Mouse (Mus musculus): ENCODE results near the gene Rhot2. TPM values are rescaled to one million over a fixed set of nuclear protein-coding genes. Genes with fewer than 3 reads are reported as not detected.

The Rhot2 gene
- polyA plus RNA-seq, 1 experiment from 2014 or later = 29.0 TPM

GRCm38 (mm10) chr17:25835301-25835700, 9.3 kb downstream of the Rhot2 start:
- H3K4me3 ChIP-seq = peak overlapping the region; percentile 86
- H3K27me3 ChIP-seq (ENCODE audit: insufficient read depth, poor library complexity, severe bottlenecking) = no peaks in the 10 kb centered on the region
- no peaks in the 10 kb centered on the region for H3K9me3 ChIP-seq
- DNase-seq (ENCODE audit: low spot score) = no peak
- 96% methylated on average over 7 of the region's 7 CpGs for WGBS
- H3K4me1 ChIP-seq = peaks cover 77% of the 10 kb centered on the region
- peaks cover 59% of the 10 kb centered on the region for H3K36me3 ChIP-seq
- no peak overlapping the region for H3K27ac ChIP-seq

GRCm38 (mm10) chr17:25834595-25835222, 9.9 kb downstream of the Rhot2 start:
- peaks cover 59% of the 10 kb centered on the region for H3K36me3 ChIP-seq
- 89% methylated on average over 12 of the region's 12 CpGs for WGBS
- DNase-seq (ENCODE audit: low spot score) = no peak

GRCm38 (mm10) chr17:25833961-25834594, 10.6 kb downstream of the Rhot2 start:
- WGBS = 46% methylated on average over 6 of the region's 6 CpGs
- H3K9me3 ChIP-seq = no peaks in the 10 kb centered on the region
- DNase-seq (ENCODE audit: low spot score) = no peak
- H3K4me1 ChIP-seq = peaks cover 76% of the 10 kb centered on the region
- H3K36me3 ChIP-seq = peaks cover 54% of the 10 kb centered on the region
- peak overlapping the region; percentile 98 for H3K27ac ChIP-seq
- peak overlapping the region; percentile 86 for H3K4me3 ChIP-seq
- H3K27me3 ChIP-seq (ENCODE audit: insufficient read depth, poor library complexity, severe bottlenecking) = no peaks in the 10 kb centered on the region

More at GRCm38 (mm10) chr17:25834595-25835222, 9.9 kb downstream of the Rhot2 start:
- no peaks in the 10 kb centered on the region for H3K27me3 ChIP-seq (ENCODE audit: insufficient read depth, poor library complexity, severe bottlenecking)
- H3K4me1 ChIP-seq = peaks cover 78% of the 10 kb centered on the region
- H3K9me3 ChIP-seq = no peaks in the 10 kb centered on the region
- H3K4me3 ChIP-seq = peak overlapping the region; percentile 86
- H3K27ac ChIP-seq = peak overlapping the region; percentile 98

- under 1% methylated on average over 24 of the region's 24 CpGs for WGBS
- peak; percentile 98 for DNase-seq (ENCODE audit: low spot score)
- Histone ChIP-seq H3K4me1 (peaks cover 84% of the 10 kb centered on the region), H3K9me3 (no peaks in the 10 kb centered on the region), H3K4me3 (peak within 1 kb of the TSS; percentile 86), H3K36me3 (peaks cover 48% of the 10 kb centered on the region), H3K27ac (peak within 1 kb of the TSS; percentile 98), H3K27me3 (ENCODE audit: insufficient read depth, poor library complexity, severe bottlenecking) (no peaks in the 10 kb centered on the region)
Observed at GRCm38 (mm10) chr17:25833291-25833663, 11.4 kb downstream of the Rhot2 start, which contains the start of gene Stub1. Gene Stub1 (minus strand): TSS chr17:25833404.

GRCm38 (mm10) chr17:25832436-25833290, 12.0 kb downstream of the Rhot2 start:
- Histone ChIP-seq H3K4me3 (peak overlapping the region; percentile 86), H3K27me3 (ENCODE audit: insufficient read depth, poor library complexity, severe bottlenecking) (no peaks in the 10 kb centered on the region), H3K27ac (peak overlapping the region; percentile 98), H3K36me3 (peaks cover 48% of the 10 kb centered on the region), H3K9me3 (no peaks in the 10 kb centered on the region), H3K4me1 (peaks cover 84% of the 10 kb centered on the region)
- WGBS = under 1% methylated on average over 77 of the region's 77 CpGs
- DNase-seq (ENCODE audit: low spot score) = peak; percentile 100

- DNase-seq (ENCODE audit: low spot score) = no peak
- Histone ChIP-seq H3K27ac (peak overlapping the region; percentile 98), H3K9me3 (no peaks in the 10 kb centered on the region), H3K4me3 (peak overlapping the region; percentile 86), H3K4me1 (peaks cover 84% of the 10 kb centered on the region), H3K27me3 (ENCODE audit: insufficient read depth, poor library complexity, severe bottlenecking) (no peaks in the 10 kb centered on the region), H3K36me3 (peaks cover 57% of the 10 kb centered on the region)
- WGBS = 53% methylated on average over 21 of the region's 21 CpGs
Observed at GRCm38 (mm10) chr17:25831451-25832281, 13.0 kb downstream of the Rhot2 start.

GRCm38 (mm10) chr17:25830806-25831431, 13.7 kb downstream of the Rhot2 start:
- H3K9me3 ChIP-seq = no peaks in the 10 kb centered on the region
- no peak overlapping the region for H3K27ac ChIP-seq
- 89% methylated on average over 14 of the region's 14 CpGs for WGBS
- DNase-seq (ENCODE audit: low spot score) = no peak
- peak overlapping the region; percentile 86 for H3K4me3 ChIP-seq
- H3K36me3 ChIP-seq = peaks cover 60% of the 10 kb centered on the region
- peaks cover 84% of the 10 kb centered on the region for H3K4me1 ChIP-seq
- H3K27me3 ChIP-seq (ENCODE audit: insufficient read depth, poor library complexity, severe bottlenecking) = no peaks in the 10 kb centered on the region

GRCm38 (mm10) chr17:25830200-25830753, 14.4 kb downstream of the Rhot2 start:
- no peaks in the 10 kb centered on the region for H3K27me3 ChIP-seq (ENCODE audit: insufficient read depth, poor library complexity, severe bottlenecking)
- peaks cover 60% of the 10 kb centered on the region for H3K36me3 ChIP-seq
- peak overlapping the region; percentile 86 for H3K4me3 ChIP-seq
- H3K4me1 ChIP-seq = peaks cover 84% of the 10 kb centered on the region
- no peak for DNase-seq (ENCODE audit: low spot score)
- no peaks in the 10 kb centered on the region for H3K9me3 ChIP-seq
- whole genome bisulfite sequencing = 87% methylated on average over 4 of the region's 4 CpGs
- H3K27ac ChIP-seq = 0 out of 2 replicates have a peak overlapping the region, but pooled peaks have one; percentile 31

- peaks cover 84% of the 10 kb centered on the region for H3K4me1 ChIP-seq
- peak overlapping the region; percentile 93 for H3K27ac ChIP-seq
- no peak for DNase-seq (ENCODE audit: low spot score)
- WGBS = 37% methylated on average over 8 of the region's 8 CpGs
- no peaks in the 10 kb centered on the region for H3K9me3 ChIP-seq
- peak overlapping the region; percentile 86 for H3K4me3 ChIP-seq
- H3K27me3 ChIP-seq (ENCODE audit: insufficient read depth, poor library complexity, severe bottlenecking) = no peaks in the 10 kb centered on the region
- H3K36me3 ChIP-seq = peaks cover 55% of the 10 kb centered on the region
Observed at GRCm38 (mm10) chr17:25829558-25830017, 15.1 kb downstream of the Rhot2 start.

- DNase-seq (ENCODE audit: low spot score) = peak; percentile 94
- peaks cover 55% of the 10 kb centered on the region for H3K36me3 ChIP-seq
- H3K9me3 ChIP-seq = no peaks in the 10 kb centered on the region
- no peaks in the 10 kb centered on the region for H3K27me3 ChIP-seq (ENCODE audit: insufficient read depth, poor library complexity, severe bottlenecking)
- WGBS = under 1% methylated on average over 32 of the region's 32 CpGs
- peak within 1 kb of the TSS; percentile 86 for H3K4me3 ChIP-seq
- peak within 1 kb of the TSS; percentile 93 for H3K27ac ChIP-seq
- peaks cover 84% of the 10 kb centered on the region for H3K4me1 ChIP-seq
Observed at GRCm38 (mm10) chr17:25828712-25829557, 15.7 kb downstream of the Rhot2 start, which contains the start of gene Jmjd8. Gene Jmjd8 (plus strand): TSS chr17:25828867.

- no peaks in the 10 kb centered on the region for H3K27me3 ChIP-seq (ENCODE audit: insufficient read depth, poor library complexity, severe bottlenecking)
- no peak for DNase-seq (ENCODE audit: low spot score)
- peaks cover 55% of the 10 kb centered on the region for H3K36me3 ChIP-seq
- H3K4me1 ChIP-seq = peaks cover 82% of the 10 kb centered on the region
- peak overlapping the region; percentile 93 for H3K27ac ChIP-seq
- 85% methylated on average over 8 of the region's 8 CpGs for WGBS
- peak overlapping the region; percentile 86 for H3K4me3 ChIP-seq
- no peaks in the 10 kb centered on the region for H3K9me3 ChIP-seq
Observed at GRCm38 (mm10) chr17:25828223-25828594, 16.4 kb downstream of the Rhot2 start.

All from heart, embryonic 10.5 days (tissue).